Mouse (Mus musculus): ENCODE measurements around the gene Scrn2.

Scrn2 gene

DNA sequence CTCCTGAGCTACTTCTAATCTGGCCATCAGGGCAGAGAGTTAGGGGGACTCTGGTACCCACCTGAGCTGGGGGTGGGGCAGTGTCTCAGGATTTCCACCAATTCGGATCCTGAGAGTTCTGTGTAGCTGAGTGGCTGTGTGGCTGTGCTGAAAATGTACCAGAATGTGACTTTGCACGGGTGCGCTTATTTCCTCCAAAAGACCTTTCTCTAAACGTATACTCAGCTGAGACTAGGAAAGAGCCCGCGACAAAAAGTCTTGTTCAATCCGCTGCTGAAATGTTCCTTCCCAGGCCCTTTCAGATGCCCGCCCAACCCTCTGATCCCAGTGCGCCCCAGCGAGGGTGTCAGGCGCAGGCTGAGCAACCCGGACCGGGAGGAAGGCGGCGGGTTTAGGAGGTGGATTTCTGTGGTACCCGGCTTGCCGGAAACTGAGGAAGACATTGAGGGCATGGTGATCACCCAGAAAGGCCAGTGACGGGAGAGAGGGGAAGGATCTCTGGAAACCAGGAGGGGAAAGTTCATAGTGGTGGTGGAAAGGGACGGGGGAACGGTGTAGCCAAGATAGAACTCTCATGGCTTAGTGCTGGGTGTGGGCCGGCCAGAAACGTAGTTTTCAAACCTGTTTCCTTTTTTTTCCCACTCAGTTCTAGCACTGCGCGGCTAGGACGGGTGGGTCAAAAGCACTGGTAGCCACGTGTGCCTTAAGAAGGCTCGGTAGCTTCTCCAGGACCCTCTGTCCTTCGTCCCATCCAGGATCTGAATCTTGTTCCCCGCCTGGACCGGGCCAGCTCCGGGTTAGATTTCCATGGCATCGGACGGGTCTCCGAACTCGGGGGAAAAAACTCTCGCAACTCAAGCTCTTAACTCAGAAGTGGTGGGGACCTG lies 11.8 kb upstream of the Scrn2 start:
- DNase-seq (ENCODE audit: low spot score in 2 of 2): peak in 1 of 2 experiments; percentile 64

DNA sequence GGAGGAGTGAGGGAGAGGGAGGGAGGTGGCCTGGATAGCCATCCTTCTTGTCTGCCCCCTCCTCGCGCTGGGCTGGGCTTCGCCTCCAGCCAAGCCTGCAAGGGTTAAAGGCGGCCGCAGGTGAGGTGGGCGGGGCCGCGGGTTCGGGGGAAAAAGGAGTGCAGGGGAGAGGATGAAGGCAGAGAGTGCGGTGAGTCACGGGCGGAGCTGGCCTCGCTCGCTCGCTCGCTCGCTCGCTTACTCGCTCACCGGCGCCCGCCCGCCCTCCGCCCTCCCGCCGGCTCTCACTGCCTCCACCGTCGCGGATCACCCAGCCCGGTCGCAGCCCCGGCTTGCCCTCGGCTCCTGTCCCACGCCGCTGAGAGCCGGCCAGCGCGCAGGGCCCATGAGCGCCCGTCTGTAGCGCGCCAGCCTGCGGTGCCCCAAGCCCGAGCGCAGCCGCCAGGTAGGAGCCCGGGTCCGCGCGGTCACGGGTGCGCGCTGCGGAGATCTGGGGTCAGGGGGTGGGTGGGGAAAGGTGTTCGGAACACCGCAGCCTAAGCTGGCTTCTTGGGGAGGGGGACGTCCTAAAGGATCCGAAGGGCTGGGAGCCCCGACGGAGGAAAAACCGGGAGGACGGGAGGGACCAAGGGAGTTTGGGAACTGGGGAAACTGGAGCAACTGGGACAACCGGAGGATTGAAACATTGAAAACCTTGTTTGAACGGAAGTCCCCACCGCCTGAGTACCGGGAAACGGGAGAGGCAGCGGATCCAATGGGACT lies 11.0 kb upstream of the Scrn2 start:
- DNase-seq (ENCODE audit: low spot score in 2 of 2): no peak

DNA sequence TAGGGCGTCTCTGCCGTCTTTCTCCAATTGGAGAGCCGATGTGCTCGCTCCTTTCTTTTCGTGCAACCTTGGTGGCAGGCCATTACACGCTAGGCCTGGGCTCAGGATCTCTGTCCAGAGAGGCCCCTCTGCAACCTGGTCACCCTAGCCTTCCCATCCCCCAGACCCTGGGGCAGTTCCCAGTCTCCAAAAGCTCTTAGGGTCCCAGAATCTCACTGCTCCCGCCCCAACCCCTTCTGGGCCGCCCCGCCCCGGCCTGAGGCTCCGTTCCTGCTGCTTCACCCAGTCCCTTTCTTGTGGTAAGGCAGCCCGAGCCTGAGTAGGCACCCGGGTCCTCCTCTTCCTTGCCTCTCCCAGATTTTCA lies 10.4 kb upstream of the Scrn2 start:
- no peak for DNase-seq (ENCODE audit: low spot score in 2 of 2)

DNA sequence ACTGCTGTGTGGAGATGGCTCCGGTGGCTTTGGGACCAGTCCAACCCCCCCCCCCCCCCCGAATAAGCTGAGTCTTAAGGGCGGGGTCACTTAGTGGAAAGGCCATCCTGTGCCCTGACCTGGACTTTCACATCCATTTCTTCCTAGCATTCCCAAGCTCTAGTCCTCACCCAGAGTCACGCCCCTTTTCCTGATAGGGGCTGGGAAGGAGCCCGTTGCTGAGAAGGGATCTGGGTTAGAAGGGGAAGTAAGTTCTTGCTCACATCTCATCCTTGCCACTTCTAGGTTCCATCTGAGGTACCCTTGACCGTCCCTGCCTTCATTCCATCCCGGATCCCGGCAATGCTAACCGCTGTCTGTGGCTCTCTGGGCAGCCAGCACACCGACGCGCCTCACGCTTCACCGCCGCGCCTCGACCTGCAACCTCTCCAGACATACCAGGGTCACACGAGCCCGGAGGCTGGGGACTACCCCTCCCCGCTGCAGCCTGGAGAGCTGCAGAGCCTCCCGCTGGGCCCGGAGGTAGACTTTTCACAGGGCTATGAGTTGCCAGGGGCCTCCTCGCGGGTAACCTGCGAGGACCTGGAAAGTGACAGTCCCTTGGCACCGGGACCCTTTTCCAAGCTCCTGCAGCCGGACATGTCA lies 8.5 kb upstream of the Scrn2 start:
- DNase-seq (ENCODE audit: low spot score in 2 of 2): no peak

DNA sequence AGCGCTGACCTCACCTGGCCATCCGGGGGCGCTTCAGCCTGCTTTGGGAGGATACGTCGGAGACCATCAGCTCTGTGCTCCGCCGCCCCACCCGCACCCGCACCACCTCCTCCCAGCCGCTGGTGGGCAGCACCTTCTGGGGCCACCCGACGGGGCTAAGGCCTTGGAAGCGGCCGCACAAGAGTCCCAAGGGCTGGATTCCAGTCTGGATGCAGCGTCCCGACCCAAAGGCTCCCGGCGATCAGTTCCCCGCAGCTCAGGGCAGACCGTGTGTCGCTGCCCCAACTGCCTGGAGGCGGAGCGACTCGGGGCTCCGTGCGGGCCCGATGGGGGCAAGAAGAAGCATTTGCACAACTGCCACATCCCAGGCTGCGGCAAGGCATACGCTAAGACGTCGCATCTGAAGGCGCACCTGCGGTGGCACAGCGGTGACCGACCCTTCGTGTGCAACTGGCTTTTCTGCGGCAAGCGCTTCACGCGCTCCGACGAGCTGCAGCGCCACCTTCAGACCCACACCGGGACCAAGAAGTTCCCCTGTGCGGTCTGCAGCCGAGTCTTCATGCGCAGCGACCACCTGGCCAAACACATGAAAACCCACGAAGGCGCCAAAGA lies 7.8 kb upstream of the Scrn2 start:
- DNase-seq (ENCODE audit: low spot score in 2 of 2): peak; percentile 76 to 88

DNA sequence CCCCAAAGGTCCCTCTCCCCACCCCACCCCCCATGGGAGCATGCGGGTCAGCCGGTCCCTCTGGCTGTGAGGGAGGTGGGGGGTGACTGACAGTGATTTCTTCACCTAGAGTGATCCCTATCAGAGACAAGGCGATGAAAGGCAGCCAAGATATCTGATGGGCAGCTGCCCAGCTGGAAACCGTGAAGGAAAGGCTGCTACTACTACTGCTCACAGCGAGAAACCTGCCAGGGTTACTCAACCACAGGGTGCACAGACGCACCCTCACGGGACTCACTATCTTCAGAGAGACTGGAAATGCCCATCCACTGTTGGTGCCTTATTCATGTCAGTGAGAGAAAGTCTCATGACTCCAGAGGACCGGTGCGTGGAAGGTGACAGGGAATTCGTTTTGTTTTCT lies 4.8 kb upstream of the Scrn2 start:
- DNase-seq (ENCODE audit: low spot score in 2 of 2): no peak

DNA sequence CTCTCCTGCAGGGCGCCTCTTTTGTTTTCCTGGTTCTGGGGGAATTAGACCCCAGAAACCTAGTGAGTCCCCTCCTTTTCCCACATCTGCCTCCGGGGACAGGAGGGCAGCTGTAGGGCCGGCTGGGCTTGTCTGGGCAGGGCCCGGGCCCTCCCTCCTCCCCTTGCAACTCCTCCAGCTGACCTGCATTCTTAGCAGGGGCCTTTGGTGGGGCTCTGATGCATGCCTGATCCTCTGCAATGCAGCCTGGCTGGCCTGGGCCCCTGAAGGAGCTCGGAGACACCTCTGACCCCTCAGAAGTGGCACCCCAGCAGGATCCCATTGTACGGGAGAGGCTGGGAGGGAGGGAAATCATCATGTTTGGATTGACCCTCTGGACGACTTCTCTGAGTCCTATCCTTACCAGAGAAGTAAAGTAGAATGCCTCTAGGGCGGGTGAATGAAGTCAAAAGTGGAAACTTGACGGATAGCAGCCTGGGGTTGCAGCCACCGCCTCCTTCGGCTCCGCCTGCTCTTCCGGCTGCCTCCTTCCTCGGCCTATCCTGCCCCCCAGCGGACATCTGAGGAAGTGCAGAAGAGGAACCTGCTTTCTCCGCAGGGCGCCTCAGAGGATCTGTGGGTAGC lies 3.9 kb upstream of the Scrn2 start:
- DNase-seq (ENCODE audit: low spot score in 2 of 2): peak; percentile 88 to 95

DNA sequence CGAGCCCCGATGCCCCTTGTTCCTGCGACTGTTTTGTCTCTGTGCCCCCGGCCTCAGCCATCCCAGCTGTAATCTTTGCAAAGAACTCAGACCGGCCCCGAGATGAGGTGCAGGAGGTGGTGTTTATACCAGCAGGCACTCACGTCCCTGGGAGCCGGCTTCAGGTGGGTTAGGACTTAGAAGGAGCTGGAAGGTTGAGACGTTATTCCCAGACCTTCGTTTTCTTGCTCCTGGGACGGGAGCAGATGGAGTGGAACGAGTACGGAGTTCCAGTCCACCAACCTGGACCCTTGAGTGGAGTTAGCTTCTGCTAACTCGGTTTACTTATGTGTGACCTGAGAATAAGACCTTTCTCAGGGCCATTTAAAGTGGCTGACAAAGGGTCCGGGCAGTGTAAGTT lies 688 bp downstream of the Scrn2 start:
- no peak for DNase-seq (ENCODE audit: low spot score in 2 of 2)

DNA sequence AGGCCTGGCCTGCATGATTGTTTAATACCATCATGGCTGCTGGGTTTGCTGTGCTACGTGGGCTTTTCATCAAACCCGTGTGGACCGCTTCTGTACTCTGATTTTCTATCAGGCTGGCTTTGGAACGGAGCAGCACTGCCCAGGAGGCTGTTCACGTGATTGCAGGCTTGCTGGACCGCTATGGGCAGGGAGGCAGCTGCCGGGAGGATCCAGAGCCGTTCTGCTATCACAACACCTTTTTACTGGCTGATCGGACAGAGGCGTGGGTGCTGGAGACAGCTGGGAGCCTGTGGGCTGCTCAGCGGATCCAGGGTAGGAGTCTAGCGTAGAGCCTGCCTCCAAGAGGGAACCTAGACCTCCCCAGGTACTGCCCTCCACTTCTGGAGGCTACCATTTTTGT lies 2.2 kb downstream of the Scrn2 start:
- no peak for DNase-seq (ENCODE audit: low spot score in 2 of 2)

DNA sequence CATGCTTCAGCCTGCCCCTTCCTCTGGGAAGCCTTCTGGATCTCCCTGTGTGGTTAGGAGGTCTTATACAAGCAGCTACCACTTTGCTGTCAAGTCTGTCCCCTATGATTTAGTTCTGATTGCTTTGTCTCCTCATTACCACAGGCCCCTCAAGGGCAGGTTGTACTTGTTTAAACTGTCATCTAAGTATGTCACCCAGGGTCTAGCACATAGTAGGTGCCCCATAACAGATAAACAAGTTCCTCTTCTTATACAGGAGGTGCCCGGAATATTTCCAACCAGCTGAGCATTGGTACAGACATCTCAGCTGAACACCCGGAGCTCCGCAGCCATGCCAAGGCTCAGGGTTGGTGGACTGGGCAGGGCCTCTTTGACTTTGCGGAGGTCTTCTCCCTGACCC lies 2.8 kb downstream of the Scrn2 start:
- DNase-seq (ENCODE audit: low spot score in 2 of 2): no peak

DNA sequence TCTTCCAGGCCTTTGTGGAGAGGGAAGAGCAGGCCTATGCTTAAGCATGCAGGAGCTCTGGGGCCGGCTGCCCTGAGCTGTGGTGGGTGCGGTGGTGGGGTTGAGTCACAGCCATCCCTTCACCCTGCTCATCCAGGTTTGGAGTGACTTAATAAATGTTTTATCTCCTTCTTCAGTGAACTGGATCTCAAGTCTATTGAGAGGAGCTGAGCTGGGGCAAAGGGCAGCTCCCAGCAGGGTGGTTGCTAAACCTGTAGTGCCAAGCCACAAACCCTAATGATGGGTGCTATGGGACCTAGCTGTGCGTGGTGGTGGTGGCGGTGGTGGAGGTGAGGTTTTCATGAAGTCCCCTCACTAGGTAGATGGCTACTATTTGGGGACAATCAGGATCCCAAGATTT lies 4.0 kb downstream of the Scrn2 start:
- no peak for DNase-seq (ENCODE audit: low spot score in 2 of 2)

DNA sequence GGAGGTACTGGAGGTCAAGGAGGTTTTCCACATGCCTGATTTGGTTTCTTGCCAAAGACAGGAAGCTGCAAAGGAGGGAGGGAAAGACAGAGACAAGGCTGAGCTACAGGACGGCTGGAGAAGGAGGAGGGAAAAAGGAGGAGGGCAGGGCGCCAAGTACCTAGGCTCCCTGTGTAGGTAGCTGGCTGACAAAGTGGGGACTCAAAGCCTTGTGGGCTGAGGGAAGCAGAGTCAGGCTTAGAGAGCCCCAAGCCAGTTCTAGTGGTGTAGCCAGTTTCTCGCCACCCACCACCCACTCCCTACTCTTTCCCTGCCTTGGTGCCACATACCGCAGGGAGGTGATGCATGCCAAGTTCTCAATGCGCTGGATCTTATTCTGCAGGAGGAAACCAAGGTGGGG lies 6.4 kb downstream of the Scrn2 start:
- DNase-seq (ENCODE audit: low spot score in 2 of 2): no peak

DNA sequence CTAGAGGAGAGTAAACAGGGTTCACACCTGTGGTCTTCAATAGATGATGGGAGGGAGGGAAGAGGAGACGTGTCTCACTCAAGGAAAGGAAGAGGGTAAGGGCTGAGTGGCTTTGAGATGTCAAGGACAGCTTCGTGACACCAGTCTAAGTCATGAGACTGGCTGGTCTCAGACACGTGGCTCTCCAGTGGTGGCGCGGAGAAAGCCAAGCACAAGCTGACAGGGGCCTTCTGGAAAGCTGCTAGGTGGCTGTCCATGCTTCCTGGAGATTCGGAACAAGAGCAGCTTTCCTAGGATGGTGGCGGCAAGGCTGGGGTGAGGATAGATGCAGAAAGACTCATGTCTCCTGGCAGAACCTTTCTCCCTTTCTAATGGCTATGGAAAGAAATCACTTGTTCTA lies 9.1 kb downstream of the Scrn2 start:
- no peak for DNase-seq (ENCODE audit: low spot score in 2 of 2)

DNA sequence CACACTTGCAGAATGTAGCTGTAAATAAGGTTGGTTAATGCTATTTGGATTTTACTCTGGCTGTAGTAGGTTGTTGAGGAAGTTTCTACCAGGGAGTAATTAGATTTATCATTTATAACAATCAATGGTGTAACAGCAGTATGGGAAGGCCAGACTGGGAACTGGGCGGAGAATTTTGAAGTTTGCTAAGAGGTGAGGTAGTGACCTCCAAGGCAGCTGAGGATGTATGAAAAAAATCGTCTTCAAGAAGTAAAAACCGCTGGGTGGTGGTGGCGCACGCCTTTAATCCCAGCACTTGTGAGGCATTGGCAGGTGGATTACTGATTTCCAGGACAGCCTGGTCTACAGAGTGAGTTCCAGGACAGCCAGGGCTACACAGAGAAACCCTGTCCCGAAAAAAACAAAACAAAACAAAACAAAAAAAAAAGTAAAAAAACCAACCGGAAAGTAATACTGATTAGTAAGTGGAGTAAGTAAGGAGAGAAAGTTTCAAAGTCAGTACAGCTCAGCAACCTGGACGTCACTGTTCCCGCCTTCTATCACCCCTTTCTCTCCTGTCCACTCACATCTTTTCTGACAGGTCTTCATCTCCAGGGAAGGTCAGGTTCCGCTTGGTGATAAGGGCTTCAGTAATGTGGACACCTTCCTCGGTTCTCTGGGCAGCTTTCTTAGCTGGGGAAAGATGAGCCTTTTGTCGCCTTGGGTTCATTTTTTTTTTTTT lies 10.7 kb downstream of the Scrn2 start:
- DNase-seq (ENCODE audit: low spot score in 2 of 2): no peak

DNA sequence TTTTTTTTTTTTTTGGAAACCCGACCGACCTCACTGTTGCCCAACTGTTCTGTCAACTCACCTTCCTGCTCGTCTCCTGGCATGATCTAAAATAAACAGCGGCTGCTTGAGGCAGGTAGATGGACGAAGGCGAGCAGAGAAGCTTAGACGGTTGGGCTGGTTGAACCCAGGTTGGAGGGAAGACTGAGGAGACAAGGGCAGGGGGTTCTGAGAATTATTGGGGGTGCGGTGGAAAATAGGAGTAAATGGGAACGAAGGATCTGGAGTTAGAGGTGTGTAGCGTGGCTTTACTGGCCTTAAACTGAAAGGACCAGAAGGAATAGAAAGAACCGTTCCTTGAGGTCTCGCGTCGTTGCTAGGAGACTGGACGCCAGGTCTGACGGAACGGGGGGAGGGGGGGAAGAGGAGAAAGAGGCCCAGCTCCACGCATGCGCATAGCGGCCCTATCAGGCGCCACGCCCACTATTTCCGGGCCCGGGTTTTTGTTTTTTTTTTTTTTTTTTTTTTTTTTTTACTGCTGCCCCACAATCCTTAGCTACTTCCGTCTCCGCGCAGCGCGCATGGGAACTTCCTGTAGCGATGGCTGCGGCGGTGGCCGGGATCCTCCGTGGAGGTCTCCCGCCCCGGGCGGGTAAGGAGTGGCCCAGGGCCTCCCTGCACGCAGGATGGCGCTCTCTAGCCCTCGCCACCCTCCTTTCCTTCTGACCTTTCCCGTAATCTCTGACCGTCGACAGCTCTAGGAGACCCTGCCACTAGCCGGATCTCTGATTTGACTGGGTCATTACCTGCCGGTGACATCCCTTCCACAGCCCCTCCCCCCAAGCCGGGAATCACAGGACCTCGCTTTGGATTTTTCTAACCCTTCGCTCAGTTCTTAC lies 11.5 kb downstream of the Scrn2 start, which contains the start of the genes Lrrc46 and Mrpl10:
Gene Lrrc46, minus strand, starts transcription at position 386 of the 878 bp plus-strand sequence.
Gene Mrpl10, plus strand, starts transcription at position 539 of the 878 bp plus-strand sequence.
- peak; percentile 89 to 97 for DNase-seq (ENCODE audit: low spot score in 2 of 2)

DNA sequence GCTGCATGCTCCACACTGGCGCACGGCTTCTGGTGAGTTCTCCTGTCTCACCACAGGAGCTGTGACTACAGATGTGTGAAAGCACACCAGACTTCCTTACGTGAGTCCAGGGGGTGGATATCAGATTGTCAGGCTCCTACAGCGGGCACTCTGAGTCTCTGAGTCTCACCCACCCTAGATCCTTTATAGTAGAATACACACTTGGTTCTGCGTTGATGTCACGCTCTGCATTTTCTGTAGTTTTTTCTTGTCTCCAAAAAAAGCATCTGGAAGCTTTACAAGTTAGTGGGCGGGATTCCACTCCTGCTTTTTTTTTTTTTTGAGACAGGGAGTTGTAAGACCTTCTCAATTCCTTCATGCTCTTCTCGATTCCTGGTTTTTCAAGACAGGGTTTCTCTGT lies 15.2 kb downstream of the Scrn2 start:
- no peak for DNase-seq (ENCODE audit: low spot score in 2 of 2)

DNA sequence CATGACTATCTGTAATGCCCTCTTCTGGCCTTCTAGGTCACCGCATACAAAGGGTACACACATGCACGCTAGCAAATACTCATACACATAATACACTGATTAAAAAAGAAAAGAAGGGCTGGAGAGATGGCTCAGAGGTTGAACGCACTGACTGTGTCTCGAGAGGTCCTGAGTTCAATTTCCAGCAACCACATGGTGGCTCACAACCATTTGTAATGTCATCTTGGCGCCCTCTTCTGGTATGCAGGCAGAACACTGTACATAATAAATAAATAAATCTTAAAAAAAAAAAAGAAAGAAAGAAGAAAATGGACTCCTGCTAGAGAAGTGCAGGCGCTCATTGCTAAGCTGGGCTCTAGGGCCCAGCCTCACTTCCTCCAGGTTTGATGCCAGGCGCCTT lies 16.1 kb downstream of the Scrn2 start:
- DNase-seq (ENCODE audit: low spot score in 2 of 2): no peak

DNA sequence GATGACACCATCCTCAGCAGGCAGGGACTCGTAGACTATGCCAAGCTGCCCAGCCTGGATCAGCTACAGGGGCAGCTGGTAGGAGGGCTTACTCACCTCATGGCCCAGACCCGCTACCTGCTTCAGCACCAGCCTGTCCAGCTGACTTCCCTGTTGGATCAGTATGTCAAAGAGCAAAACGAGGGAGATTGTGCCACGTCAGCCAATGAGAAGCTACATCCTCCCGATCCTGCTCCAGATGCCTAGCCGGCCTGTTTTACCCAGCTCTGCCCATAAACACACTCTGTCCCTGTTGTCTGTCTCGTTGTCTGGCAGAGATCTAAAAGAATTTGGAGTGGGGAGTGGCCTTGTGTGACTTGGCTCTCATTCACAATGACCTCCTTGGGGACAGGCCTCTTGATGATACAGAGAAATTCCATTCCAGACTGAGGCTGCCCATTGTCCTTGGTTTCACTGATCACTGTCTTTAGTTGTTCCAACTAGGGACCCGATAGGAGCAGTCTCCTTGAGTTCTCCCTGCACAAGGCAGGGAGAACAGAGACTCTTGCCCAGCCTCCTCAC lies 18.4 kb downstream of the Scrn2 start:
- DNase-seq (ENCODE audit: low spot score in 2 of 2): no peak

DNA sequence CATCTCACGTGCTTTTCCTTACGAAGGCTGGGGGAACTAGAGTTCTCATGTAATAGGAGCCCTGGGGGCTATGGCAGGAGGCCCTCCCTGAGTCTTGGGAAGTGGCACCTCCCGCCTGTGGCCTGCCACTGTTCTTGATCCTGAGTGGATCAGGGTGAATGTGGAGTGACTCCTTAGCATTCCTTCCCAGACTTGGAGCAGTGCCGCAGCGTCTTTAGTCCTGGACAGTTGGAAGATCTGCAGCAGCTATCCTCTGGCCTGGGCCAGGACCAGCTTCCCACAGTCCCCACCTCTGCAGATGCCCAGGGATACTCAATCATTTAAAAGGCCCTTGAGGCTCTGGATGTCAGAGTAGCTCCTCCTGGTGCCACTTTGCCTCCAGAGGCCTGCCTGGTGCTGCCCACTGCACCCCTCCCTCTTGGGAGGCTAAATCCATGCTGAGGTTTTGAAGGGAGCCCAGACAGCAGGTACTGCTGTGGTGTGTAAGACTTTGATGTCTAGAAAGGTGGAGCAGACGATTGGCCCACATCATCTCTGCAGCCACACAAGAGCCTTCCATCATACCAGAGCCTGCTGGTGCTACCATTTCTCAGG lies 19.9 kb downstream of the Scrn2 start:
- DNase-seq (ENCODE audit: low spot score in 2 of 2): no peak

Measured in spleen, postnatal 4 days (tissue).